Mouse (Mus musculus) ovary, postnatal 14 days (tissue): ENCODE data around the gene Unc5c.

ENCODE experiments used
- DNase-seq: peaks from one replicate; pipeline ENCODE4 v3.0.0; 2022; ENCODE audit warnings: low spot score

The Unc5c gene

DNA sequence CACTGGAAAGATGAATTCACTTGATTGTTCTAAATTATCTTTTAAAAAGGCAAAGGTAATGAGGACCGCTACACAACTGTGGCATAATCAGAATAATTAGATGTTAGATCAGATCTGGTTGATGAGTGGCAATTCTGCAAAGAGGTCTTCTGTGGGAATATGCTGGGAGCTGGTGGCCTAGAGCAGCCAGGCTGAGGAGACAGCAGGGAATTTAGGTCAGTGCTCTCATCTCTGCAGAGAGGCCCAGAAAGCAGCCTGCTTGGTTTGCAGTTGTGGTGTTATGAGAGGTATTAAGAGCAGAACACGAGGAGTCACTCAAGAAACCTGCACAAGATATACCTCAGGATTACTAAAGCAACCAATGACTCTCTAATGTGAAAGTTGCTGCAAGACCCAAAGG lies 133.9 kb downstream of the Unc5c start:
- DNase-seq: no peak

DNA sequence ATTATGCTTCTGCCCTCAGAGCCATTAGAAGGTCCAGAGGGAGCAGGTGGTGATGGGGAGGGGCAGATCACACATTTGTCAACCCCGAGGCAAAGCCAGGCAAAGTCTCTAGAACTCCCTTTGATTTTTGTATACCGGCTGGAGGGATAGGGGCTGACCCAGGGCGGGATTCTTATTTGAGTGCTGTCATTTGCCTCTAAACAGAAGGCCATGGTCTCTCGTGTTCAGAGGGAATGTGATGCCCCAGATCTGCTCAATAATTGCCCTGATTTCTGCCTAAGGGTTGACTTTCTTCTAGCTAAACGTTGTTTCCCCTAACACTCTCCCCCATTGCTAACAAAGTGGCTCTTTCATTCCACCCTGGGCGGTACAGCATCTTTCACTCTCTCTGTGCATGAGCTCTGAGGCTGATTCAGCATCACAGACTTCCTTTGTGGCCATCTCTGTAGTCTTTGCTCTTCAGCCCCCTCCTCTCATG lies 136.1 kb downstream of the Unc5c start:
- DNase-seq: no peak

DNA sequence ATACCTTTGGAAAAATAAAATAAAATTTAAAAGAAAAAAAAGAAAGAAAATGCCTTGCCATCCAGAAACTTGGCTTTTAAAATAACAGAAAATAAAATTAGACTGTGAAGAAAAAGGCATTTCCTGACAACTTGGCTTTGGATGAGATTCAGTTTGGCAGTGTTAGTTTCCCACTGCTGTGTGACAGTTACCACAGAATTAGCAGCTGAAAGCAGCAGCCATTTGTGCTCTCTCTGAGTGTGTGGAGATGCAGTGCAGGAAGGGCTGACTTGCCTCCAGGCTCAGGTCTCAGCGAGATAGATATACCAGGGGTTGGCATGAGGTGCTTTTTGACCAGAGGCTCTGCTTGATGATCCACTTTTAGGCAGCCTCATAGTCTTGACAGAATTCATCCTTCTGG lies 151.7 kb downstream of the Unc5c start:
- no peak for DNase-seq

DNA sequence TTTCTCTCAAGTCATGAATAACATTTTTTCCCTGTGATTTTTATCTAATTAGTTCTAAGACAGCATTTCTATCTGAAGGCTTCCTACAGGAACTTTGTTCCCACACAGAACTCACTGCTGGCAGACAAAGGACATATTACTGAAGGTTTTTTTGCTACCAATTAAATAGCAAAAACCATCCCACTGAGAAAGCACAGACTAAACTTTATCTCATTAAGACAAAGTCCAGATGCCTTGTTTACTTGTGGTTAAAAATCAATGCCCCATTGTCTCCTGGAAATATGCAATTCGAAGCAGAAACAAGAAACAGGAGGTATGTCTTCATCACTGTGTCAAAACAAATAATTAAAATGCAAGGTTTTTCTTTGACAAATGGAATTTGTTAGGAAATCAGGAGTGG lies 153.7 kb downstream of the Unc5c start:
- DNase-seq: no peak

DNA sequence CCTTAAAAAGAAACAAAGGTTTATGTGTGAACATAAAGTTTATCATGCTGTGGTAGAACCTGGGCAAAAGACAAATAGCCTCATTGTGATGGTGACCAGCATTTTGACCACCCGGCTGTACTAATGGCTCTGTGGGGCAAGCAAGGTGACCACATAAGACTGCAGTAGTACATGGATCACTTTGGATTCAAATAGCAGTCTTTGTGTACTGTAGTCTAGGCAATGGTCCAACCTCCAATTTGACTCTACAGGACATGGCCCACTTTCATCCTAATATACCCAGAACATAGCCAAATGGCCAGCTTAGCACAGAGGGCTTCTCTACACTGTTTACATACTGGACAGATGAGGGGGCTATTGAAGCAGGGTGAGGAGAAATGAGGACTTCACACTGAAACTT lies 156.5 kb downstream of the Unc5c start:
- no peak for DNase-seq

DNA sequence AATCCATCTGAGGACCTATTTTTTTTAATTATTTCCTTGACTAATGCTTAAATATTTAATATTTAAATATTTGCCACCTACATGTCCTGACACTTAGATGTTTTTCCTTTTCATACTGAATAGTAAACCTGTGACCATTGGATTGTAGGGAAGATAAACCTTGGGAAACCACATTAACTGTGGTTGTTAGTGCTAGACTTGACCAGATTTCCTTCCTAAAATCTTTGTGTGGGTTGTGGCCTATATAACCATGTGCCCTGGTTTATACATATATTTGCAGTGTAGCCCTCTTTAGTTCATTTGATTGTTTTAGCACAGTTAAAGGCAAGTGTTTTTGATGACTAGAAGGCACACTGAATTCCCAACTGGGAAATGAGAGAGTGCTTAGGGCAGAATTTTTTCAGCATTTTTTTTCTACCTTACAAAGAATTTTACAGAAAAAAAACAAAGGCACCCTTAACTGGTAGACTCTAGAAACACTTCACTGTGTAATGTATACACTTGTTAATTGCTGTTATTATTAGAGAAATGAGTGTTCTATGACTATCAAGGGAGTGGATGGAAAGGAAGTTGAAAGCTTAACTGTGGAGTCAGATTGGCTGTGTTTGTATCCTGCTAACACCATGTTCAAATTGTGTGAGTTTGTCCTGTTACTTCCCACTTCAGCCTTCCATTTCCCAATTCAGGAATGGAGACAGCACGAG lies 162.1 kb downstream of the Unc5c start:
- no peak for DNase-seq

DNA sequence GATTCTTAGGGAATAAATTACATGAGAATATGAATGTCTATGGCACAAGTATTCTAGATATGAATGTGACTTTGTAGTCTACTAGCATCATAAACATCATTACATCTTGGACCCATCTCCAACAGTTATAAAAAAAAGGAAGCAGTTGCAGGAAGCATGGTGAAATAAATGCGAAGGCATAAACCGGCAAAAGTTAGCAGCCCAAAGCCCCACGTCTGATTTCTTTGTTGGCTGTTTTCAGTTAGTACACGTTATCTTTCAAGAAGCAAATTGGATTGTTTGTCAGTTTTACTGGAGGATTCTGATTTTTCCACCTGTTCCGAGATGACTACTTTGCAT lies 162.6 kb downstream of the Unc5c start:
- DNase-seq: no peak

DNA sequence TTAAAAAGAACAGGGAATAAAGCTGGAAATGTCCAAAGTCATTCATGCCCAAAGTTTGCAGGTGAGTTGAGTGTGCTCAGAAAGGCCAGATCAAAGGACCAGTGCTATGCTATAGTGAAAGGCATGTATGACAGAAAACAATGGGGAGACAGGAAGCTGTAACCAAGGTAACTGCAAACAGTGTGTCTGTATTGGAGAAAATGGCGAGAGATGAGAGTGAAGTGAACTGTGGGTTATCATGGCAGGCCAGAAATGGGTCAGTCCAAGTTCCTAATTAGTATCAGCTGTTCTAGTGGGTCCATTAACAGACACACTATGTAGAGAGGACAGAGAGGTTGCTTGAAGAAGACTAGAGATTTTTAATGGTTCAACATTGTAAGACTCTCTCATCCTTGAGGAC lies 164.4 kb downstream of the Unc5c start:
- DNase-seq: no peak

DNA sequence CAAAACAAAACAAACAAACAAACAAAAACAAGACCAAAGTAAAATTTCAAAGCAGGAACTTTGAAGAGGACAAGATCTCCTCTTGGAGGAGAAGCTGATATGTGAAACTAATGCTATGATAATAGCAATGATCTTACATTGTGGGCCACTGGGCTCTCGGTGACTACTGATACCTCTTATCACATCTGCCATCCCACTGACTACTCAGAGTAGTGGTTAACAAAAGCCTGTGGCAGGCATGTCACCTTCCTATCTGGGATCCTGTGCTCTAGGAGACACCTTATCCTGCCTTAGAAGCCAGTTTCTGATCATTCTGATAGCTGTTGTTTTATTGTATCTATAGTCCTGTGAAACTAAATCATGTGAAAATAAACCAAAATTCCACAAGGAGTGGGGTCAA lies 172.9 kb downstream of the Unc5c start:
- DNase-seq: no peak

DNA sequence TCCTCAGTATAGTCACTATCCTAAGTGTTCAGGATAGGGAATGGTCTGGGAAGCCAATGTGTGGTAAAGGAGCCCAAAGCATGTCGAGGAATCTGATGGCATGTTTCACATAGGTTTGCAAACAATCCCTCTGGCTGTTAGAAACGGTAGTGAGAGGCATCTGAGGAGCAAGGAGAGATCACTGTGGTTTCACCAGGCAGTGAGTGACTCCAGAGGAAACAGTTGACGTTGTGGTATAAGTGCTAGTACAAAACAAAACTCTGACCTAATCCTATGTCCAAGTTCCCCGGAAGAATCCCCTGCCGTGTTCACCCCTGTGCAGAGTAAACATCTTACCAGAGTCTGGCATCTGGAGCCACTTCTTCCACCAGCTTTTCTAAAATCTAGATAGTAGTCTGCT lies 179.2 kb downstream of the Unc5c start:
- no peak for DNase-seq

DNA sequence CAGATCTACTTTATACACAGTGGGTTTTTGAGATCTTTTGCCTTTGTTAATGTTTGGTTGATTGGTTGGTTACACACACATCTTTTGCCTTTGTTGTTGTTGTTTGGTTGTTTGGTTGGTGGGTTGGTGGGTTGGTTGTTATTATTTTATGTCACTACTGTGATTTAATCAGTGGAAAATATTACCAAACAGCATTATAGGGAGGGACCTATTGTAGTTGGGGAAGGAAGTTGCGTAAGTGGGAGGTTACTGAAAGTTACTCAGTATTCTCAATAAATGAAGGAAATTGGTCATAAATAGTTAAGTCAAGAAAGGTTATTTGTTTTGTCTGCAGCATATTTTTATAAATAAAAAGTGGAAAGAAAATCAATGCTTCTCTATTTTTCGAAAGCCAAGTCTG lies 181.6 kb downstream of the Unc5c start:
- DNase-seq: no peak

DNA sequence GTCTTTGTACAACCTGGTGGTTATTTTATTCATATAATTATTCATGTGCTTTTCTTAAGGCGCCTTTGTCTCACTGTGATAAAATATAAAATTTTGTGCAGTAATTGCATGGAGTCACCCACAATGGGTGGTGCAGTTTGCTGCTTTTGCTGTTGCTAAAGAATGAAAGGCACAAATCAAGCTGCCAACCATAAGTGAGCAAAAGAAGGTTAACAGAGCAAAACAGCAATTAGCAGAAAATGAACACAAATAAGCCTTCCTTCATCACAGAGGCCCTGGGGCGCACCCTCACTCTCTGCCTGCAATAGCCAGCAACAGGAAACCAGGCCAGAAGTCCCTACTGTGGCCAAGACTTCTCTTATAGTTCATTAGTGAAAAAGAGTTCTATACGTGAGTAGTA lies 185.6 kb downstream of the Unc5c start:
- no peak for DNase-seq

DNA sequence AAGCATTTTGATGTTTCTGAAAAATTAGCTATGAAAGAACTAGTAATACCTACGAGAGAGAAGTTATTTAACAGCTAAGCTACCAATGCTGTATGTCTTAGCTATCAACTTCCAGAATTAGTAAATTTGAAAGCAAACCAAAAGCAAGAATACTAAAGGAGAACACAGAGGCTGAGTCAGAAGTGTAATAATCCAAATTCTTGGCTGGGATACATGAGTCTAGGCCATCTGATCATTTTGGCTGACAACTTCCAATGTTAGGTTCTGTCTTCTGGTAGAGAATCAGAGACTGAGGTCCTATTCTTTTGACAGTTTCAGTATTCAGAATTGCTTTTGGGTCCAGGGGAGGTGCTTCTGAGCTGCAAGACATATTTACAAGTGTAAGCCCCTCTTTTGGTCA lies 188.9 kb downstream of the Unc5c start:
- no peak for DNase-seq

DNA sequence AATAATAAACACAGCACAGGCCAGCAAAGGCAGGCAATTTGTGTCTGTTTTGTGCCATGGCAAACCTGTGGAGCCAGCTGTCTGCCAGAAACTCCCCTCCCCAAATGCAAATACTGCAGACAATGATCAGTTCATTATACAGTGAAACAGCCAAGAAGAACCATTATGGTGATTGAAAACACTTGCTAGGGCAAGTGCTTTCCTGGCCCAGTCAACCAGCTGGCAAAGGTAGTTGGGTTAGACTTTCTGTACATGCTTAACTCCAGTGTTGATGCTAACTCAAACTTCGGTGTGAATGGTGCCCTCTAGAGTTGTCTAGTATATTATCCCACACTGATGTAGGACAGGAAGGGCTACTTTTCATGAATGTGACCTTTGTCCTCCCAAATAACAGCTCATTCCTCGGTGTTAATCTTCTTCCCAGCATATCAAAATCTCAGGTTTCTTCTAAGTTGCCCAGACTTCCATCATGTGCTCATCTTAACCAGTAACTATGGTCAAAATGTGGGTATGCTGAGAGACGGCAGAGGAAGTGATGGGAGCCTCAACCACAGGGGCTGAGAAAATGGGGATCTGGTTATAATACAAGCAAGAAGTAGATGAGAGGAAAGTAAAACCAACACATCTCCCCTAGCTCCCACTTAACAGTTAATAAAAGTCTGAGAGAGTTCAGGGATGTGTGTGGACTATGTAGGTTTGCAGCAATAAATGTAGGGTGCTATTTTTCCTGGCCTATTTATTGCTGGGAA lies 194.2 kb downstream of the Unc5c start:
- no peak for DNase-seq

DNA sequence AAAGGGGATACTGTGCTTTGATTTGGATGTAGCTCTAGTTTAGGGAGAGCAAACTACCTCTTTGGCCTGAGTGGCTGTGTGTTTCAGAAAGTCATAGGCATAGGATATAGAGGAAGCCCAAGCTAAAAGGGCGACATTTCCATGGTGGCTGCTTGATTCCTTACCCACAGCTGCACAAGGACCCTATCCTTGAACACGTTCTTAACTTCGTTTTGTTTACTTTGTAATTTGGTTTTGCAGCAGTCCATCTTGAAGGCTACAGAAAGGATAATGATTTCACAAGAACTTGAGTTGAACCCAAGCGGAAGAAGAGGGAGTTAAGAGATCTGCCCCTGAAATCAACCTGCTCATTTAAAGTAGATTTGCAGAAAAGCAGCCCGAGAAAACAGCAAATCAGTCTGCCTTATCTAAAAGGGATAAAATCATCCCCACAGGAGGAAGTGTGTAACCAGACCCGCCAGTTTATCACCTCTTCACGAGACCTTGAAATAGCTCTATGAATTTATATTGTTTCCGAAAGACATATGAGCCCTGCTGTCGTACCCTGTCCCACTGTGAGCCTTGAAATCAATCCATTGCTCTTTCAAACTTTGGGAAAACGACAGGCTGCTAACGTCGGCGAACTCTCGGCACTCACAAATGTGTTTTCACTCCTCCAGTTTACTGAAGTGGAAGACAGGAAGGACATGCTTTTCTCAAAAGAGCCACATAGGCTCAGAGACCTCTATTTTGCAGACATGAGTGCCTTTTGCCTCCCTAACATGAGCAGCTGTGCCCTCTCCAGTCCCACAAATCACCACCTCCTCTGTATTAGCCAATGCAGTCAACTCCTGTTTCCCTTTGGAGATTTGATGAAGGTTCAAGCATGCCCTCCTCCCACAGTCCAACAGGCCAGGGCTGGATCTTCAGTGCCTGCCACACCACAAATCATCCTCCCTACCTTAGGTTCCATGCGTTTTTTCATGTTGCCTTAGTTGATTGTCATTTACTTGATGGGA lies 195.3 kb downstream of the Unc5c start:
- DNase-seq: no peak

DNA sequence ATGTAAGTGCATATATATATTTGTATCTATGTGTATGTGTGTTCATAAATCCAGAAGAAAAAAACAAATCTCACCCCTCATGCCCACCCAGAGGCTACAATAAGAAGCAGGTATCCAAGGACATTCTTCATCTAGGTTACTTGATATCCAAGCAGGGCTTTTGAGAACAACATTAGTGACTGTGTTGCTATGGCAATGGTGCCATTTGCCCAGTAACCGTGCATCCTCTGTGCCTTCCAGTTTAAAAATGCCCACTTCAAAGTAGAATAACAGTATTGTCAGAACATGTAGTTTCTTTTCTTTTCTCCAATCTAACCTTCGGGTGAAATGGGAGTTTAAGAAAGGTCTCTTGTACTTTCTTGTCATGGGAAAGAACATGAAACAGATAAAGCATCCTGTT lies 224.1 kb downstream of the Unc5c start:
- no peak for DNase-seq

DNA sequence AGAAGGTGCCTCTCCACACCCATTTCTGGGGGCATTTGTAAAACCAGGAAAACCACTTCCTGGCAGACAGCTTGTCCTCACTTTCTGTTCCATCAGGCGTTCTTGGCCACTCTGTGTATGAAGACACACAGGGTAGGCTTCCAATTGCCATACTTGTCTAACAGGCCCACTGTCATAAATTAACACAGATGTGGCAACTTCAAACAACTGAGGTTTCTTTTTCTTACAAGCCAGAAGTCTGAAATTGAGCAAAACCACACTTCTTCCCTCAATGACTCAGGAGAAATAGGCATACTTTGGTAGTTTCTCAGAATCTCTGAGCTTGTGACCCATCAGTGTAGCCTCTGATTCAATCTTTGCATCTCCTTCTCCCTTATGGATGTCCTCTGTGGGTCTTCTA lies 225.7 kb downstream of the Unc5c start:
- DNase-seq: no peak

DNA sequence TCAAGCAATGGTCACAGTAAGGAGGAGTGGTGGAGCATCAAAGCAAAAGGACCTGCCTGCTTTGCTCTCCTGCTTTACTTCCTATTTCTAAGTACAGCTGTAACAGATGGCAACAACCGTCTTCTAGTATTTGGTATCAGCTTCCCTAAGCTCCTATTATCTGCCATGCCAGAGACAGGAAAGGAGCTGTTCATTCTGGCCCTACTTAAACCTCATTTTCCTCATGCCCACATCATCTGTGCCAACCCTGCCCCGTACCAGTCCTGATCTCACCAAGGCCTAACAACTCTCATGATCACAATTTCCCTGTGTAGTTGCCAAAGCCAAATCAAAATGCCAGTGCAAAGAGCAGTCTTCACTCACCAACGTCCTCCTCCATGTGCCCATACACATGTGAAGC lies 226.4 kb downstream of the Unc5c start:
- DNase-seq: no peak

DNA sequence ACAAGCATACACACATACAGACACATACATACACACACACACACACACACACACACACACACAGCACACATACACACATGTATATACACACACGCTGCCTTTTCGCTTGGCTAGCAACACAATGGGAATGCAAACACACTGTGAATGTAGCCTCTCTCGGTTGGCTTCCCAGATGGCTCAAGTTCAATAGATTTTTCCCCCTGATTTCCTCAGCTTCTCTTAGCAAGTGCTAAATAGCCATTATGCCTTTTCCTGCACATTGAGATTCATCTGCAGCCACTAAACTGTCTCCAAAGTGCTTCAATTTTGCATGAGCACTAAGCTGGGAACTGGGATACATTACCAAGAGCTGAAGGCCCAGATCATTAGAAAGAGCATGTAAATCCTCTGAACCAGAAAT lies 226.8 kb downstream of the Unc5c start:
- no peak for DNase-seq

DNA sequence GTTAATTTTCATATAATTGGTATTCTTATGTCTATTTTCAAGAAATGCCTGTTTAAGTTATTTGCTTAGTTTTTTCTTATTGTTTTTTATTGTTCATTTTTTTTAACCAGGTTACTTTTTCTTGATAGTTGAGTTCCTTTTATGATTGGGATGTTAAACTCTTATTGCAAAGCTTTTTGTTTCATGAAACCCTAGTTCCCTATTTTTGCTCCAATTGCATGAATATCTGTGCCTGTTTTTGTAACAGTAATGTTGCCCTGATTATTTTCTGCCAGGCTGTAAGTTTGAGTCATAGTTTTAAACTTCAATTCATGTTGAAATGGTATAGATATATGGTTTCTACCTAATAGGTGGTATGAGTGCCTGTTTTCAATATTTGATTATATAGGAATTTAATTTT lies 234.2 kb downstream of the Unc5c start:
- no peak for DNase-seq

DNA sequence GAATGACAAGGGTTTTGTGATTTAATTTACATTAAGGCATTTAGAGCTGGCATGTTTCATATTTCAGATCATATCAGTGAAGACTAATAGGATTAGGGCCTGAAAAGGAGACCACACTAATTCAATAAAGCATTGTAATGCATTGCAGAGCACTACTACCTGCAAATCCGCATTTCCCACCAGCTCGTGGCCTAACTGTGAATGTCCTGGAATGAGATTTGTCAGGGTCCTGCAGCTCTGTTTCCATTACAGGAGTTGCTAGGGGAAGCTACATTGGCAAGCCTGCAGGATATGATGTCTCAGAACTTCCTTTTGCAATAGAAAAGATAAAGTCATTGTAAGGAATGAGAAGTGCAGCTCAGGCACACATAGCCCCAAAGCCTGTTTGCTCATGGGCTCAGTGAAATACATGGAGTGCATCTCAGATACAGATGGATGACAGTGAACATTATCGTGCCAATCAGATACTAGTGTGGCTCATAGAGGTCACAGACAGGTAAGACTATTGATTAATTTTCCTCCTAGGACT lies 236.4 kb downstream of the Unc5c start:
- DNase-seq: no peak

DNA sequence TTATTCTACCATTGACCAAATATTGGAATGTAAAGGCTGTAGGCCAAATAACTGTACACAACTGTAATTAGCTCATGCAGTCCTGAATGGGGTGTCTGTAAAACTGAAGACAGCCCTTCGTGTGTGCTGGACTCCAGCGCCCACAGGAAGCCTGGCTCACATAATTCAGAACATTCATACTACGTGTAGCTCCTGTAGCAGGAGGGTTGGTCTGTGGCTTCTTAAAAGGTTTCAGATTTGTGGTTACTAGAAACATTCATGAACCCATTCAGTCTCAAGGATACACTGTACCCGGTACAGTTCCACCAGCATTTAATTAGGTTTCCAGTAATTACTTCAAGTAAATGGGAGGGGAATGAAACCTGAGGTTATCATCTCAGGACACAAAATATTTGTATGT lies 246.6 kb downstream of the Unc5c start:
- DNase-seq: no peak

DNA sequence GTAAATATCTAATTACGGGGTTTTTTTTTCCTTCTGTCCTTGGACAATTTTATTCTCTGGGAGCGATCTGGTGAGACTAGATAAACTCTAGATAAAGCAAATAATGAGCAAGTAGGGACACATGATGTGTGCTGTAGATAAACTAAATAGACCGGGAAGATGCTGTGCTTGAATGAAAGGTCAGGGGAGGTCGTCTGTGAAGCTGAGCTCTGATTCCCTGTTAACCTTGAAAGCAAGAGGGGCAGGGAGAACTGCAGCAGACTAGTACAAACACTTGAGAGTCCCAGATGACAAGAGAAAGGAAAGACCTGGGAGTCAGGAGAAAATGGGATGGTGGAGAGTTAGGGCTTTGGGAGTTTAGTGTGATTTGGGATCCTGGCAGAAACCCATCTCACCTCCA lies 251.4 kb downstream of the Unc5c start:
- DNase-seq: no peak
